Mouse (Mus musculus): ENCODE data around the gene Pvalb.

Pvalb gene

GRCm38 (mm10) chr15:78206312-78206711 lies at the start of gene Pvalb:
Pvalb (minus strand) TSS chr15:78206400.
- no peak for DNase-seq

- peak; percentile 81 for DNase-seq
Observed at GRCm38 (mm10) chr15:78254751-78255150, 48.6 kb upstream of the Pvalb start.

GRCm38 (mm10) chr15:78248410-78248809 lies 42.2 kb upstream of the Pvalb start:
- DNase-seq, result no peak

- no peak for DNase-seq
Observed at GRCm38 (mm10) chr15:78247659-78248058, 41.5 kb upstream of the Pvalb start.

GRCm38 (mm10) chr15:78246143-78247116 lies 40.2 kb upstream of the Pvalb start:
- no peak for DNase-seq

GRCm38 (mm10) chr15:78244695-78245492 lies 38.7 kb upstream of the Pvalb start, which contains the start of gene Ncf4:
Ncf4 (plus strand) TSS chr15:78244801.
- no peak for DNase-seq

GRCm38 (mm10) chr15:78243774-78244173 lies 37.6 kb upstream of the Pvalb start:
- DNase-seq, result no peak

GRCm38 (mm10) chr15:78243061-78243460 lies 36.9 kb upstream of the Pvalb start:
- DNase-seq, result no peak

GRCm38 (mm10) chr15:78241335-78241734 lies 35.1 kb upstream of the Pvalb start:
- no peak for DNase-seq

- DNase-seq, result no peak
Observed at GRCm38 (mm10) chr15:78239956-78240617, 33.9 kb upstream of the Pvalb start.

- peak; percentile 90 for DNase-seq
Observed at GRCm38 (mm10) chr15:78239453-78239852, 33.3 kb upstream of the Pvalb start.

- no peak for DNase-seq
Observed at GRCm38 (mm10) chr15:78234823-78235509, 28.8 kb upstream of the Pvalb start.

GRCm38 (mm10) chr15:78231346-78232331 lies 25.4 kb upstream of the Pvalb start:
- peak; percentile 43 for DNase-seq

GRCm38 (mm10) chr15:78227816-78228215 lies 21.6 kb upstream of the Pvalb start:
- DNase-seq, result no peak

- DNase-seq, result no peak
Observed at GRCm38 (mm10) chr15:78215269-78215668, 9.1 kb upstream of the Pvalb start.

- no peak for DNase-seq
Observed at GRCm38 (mm10) chr15:78211367-78211766, 5.2 kb upstream of the Pvalb start.

- DNase-seq, result no peak
Observed at GRCm38 (mm10) chr15:78210203-78210602, 4.0 kb upstream of the Pvalb start.

- peak; percentile 42 for DNase-seq
Observed at GRCm38 (mm10) chr15:78205192-78205591, 1.0 kb downstream of the Pvalb start.

GRCm38 (mm10) chr15:78204053-78204847 lies 1.9 kb downstream of the Pvalb start:
- peak; percentile 72 for DNase-seq
